Mouse (Mus musculus) thymus, adult 2 months (tissue): ENCODE measurements around the gene Cst12.
"Not testable (repeated sequence)": the region's sequence is repeated elsewhere in the genome, so short reads cannot be mapped to it uniquely, and the experiment has no call there.

ENCODE experiments used
- CTCF ChIP-seq: fragments of 200-500 bp; IDR thresholded peaks from 2 replicates; pipeline ENCODE4 v1.5.1; 2012; ENCODE audit warnings: mild to moderate bottlenecking, control low read depth, low read length, moderate library complexity, borderline replicate concordance; ENCODE audit not compliant: control insufficient read depth, poor library complexity, insufficient read depth; ENCODE audit errors: extremely low read depth
- POLR2A ChIP-seq: fragments of 200-500 bp; IDR thresholded peaks from 2 replicates; pipeline ENCODE4 v1.6.1; 2012; ENCODE audit warnings: mild to moderate bottlenecking, low read length, control low read depth, moderate library complexity; ENCODE audit not compliant: control insufficient read depth, poor library complexity, insufficient read depth; ENCODE audit errors: extremely low read depth

DNA sequence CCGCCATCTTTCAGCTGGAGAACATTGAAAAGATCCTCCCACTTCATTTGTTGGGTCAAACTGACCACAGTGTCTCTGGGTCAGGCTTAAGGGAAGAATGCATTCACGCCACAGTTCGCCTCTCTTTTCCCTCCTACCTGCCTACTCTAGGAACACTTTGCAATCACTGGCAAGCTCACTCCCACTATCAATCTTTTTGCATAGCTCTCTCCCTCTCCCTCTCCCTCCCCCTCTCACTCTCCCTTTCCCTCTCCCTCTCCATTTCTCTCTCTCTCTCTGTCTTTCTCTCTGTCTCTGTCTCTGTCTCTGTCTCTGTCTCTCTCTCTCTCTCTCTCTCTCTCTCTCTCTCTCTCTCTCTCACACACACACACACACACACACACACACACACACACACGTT, 17.8 kb upstream of the Cst12 start, which contains the start of gene Cst11:
- TF ChIP-seq CTCF, POLR2A: not testable (repeated sequence)
